Mouse (Mus musculus) adrenal gland, adult 18-20 months (tissue): Measurements from ENCODE around the gene Gm9376. TPM values are rescaled to one million over a fixed set of nuclear protein-coding genes. Genes with fewer than 3 reads are reported as not detected.

ENCODE experiments used
- DNase-seq, 2 experiments: peaks; one replicate each; pipeline ENCODE4 v3.0.0; 2021 to 2022; ENCODE audit warnings: low spot score in 2 of 2
- microRNA-seq, 2 experiments: library from miRNA; unstranded; fragments of <30 nt; microRNA quantifications; one replicate each; pipeline ENCODE4 v1.2.0; 2021; ENCODE audit warnings: borderline number of aligned reads in 2 of 2
- total RNA-seq, 2 experiments: library from RNA; stranded (reverse); gene quantifications; 1 replicate in 1 of 2; 2 replicates in 1 of 2; pipeline ENCODE4 v1.2.3; 2021

Gene Gm9376
- total RNA-seq, 2 experiments from 2014 or later, result not detected

DNA sequence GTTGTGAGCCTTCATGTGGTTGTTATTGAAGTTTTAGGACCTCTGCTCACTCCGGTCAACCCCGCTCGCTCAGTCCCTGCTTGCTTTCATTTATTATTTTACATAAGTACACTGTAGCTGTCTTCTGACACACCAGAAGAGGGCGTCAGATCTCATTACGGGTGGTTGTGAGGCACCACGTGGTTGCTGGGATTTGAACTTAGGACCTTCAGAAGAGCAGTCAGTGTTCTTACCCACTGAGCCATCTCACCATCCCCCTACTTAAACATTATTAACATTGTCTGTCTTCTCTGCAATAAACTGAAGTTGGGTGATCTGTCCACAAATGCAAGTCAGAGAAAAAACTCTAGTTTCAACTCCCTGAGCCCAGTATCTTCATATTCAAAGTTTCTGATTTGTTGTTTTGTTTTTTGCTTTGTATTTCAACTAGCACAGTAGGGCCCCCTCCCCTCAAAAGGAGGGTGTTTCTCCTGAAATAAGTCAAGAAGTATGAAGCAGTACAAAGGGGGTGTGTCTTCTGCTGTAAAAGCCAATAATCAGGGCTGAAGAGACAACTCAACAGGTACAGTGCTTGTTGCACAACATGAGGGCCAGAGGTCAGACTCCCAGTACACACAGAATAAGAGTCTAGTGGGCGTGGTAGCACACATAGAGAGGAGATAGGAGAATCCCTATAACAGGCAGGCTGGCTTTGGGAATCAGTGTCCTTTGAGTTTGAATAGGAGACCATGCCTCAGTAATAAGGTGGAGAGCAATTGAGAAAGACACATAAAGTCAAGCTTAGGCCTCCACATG lies 11.1 kb downstream of the Gm9376 start:
- DNase-seq, result no peak

- no peak for DNase-seq
Measured at GRCm38 (mm10) chr14:118282272-118282671, 15.5 kb downstream of the Gm9376 start.

DNA sequence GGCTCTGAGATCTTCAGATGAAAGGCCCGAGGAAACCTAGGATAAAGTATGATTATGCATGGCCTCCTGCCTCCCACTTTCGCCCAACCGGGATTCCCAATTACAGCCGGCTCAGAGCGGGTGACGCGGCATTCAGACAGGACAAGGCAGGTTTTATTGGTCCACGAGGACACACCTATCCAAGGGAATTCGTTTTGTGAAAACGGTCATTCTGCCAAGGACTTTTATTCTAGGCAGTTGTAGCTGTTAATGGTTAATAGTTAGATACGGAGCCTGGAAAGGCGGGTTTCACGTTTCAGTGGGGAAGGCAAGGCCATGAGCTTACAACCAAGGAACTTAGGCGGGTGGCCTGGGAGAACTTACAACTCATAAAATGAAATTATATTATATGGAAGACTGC lies 16.2 kb downstream of the Gm9376 start:
- DNase-seq, result no peak

- no peak for DNase-seq
Measured at GRCm38 (mm10) chr14:118286096-118286495, 19.3 kb downstream of the Gm9376 start.

DNA sequence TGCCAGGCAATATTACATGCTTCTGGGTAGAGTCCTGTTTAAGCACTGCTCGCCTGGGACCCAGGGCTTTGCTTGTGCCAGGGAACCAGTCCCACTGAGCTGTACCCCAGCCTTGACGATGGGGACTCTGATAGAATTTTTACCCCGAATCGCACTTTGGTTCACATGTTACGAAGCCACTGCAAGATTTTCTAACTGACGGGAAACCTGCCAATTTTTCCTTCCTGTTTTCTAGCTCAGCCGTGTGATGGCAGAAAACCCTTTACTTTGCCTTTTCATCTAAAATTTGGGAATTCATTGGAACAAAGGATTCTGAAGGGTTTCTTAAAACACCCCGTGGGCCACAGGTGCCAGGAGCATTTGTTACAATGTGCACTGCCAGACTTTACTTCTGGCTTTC lies 22.4 kb downstream of the Gm9376 start:
- DNase-seq, result no peak

DNA sequence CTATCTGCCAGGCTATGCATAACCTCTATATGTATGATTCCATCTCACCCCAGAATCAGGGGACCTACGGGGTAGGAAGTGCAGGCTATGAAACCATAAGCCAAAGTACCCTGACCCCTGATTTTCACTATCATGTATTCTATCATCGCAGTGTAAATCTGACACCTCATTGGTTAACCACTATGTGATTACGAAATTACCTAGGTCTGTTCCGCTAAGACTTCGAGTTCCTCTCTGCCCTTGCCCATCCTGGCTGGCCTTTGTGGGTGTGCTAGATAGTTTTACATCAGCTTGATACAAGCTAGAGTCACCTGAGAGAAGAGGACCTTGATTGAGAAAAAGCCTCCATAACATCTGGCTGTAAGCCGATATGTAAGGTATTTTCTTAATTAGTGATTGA lies 23.2 kb downstream of the Gm9376 start:
- DNase-seq, result no peak

DNA sequence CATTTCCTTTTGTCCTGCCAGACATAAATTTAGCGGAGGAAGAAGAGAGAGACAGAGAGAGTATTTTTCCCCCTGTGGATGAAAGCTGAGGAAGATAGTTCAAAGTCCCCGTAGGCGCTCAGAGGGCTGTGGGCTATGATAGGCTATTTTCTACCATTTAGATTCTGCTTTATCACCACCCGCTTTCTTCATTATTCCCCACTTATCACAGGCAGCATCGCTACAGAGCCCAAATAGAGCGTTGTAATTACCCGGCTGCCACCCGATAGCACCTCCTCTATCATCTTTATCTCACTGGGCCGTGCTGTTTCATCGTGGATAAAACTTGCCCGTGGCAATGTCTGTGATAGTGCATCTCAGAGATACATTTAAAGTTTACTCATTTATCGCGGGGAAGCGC lies 35.8 kb downstream of the Gm9376 start:
- no peak for DNase-seq

DNA sequence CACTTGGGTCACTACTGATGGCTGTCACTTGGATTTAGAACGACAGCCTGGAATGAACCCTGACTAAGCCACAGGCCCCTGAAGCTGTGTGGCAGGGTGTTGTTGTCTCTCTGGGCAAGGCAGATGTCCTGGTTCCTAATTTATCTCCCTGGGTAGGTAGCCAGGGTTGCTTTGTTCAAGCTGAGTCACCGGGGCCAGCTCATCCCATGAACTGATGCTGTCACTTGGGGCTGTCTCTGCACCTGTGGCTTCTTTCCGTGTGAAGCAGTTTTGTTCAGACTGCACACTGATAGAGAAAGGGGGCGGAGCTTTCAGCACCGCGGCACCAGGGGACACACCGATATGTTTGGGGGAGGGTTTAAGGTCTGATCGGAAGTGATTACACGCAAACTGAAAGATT lies 37.8 kb downstream of the Gm9376 start:
- no peak for DNase-seq

DNA sequence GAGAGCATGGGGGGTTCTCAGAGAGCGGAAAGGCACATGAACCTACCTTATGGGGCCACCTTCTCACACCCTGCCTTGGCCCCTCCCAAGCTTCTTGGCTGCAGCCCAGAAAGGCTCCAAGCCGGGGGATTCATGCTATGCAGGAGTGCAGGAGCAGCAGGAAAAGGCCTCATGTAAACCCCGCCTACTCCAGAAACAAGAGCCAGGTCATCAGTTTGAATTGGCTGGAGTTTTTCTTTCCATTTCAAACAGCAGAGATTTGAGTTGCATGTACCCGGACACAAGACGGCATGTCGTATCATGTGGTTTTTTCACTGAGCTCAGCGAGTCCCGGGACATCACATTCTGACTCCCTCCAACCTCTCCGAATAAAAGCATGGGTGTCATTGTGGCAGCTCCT lies 39.2 kb downstream of the Gm9376 start:
- DNase-seq, result no peak

DNA sequence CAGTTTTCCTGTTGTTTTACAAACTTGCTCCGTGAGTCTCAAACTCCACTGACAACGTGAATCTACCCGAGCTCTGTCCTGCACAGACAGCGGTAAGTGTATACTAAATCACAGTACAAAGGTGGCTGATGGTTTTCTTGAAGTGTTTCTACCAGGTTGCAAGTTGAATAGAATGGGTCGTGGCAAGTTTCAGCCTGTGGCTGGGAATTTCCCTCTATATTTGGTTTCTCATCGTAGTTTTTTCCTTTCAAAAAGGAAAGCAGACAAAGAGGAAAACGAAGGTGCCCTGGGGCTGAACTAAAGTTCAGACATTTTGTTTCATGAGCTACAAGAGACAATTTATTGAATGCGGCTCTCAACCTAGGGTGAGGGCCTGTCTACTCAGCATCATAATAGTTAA lies 40.3 kb downstream of the Gm9376 start:
- no peak for DNase-seq

GRCm38 (mm10) chr14:118311703-118312102 lies 44.9 kb downstream of the Gm9376 start:
- DNase-seq, result no peak

DNA sequence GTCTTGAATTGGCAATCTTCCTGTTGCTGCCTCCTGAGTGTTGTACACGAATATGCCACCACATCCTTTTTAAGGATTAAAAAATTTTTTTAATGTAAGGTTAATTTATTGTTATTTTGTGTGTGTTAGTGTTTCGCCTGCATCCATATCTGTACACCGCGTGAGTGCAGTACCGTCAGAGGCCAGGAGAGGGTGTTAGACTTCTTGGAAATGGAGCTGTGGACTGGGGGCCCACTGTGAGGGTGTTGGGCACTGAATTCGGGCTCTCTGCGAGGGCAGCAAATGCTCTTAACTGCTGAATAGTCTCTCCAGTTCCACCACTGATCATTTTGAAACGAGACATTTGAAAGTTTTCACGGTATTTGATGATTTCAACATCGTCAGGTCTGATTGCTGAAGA lies 45.9 kb downstream of the Gm9376 start:
- no peak for DNase-seq

- DNase-seq, result no peak
Measured at GRCm38 (mm10) chr14:118313931-118314330, 47.2 kb downstream of the Gm9376 start.

GRCm38 (mm10) chr14:118317260-118317659 lies 50.5 kb downstream of the Gm9376 start:
- DNase-seq, result no peak

Small RNA genes lying within 50 kb of the gene (microRNA-seq; reads per million reads assigned to microRNA genes)
- gene Mir6241, result 0 reads per million in 2 experiments

Other genes with a start within 250 kb of the Gm9376 start
- under 1 TPM in 1 of 2 experiments, not detected in 1; 0.27 TPM for gene Dct, start 214.7 kb upstream of the Gm9376 start, total RNA-seq
- 10 to 100 TPM; 13.9 TPM for gene Tgds, start 134.2 kb upstream of the Gm9376 start, total RNA-seq
- 10 to 100 TPM; 21.1 to 27.3 TPM for gene Gpr180, start 129.8 kb upstream of the Gm9376 start, total RNA-seq
- not detected for gene Sox21, start 29.9 kb upstream of the Gm9376 start, total RNA-seq